Mouse (Mus musculus): ENCODE data around the gene Nme7.

DNA sequence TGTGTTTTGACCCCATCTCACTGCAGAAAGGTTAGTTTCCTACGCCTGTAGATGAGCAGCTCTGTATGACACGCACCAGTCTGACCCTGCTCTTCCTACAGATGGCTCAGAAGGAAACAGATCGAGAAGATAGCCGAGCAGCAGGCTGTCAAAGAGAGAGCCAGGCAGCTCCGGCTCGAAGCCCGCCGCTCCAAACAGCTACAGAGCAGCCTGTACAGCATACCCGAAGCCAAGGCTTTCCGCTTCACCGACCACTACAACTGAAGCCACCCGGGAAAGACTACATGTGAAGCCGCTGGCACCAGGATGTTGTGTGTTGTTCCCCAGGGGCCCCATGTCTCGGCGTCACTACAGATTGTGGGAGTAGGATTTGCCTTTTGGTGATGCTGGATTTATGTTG, 16.5 kb upstream of the Nme7 start:
- TF ChIP-seq POLR2A (IDR thresholded peaks at IDR 0.05; ENCODE audit: insufficient read length, low read depth) (no peak), USF1 (IDR thresholded peaks at IDR 0.05; ENCODE audit: low read depth) (no peak), MYOD1 (IDR thresholded peaks at IDR 0.05; ENCODE audit: control insufficient read depth in 1 of 3, insufficient read length in 2 of 3, low read depth in 2 of 3) (no peak), POLR2AphosphoS2 (IDR thresholded peaks at IDR 0.05; ENCODE audit: insufficient read length, low read depth) (no peak), REST (IDR thresholded peaks at IDR 0.05; ENCODE audit: insufficient read depth, insufficient read length) (no peak), MYOG (IDR thresholded peaks at IDR 0.05; ENCODE audit: control insufficient read depth in 1 of 3, insufficient read depth in 1 of 3, insufficient read length in 2 of 3, low read depth in 2 of 3) (no peak), MAX (IDR thresholded peaks at IDR 0.05; ENCODE audit: low read depth) (no peak), TCF12 (IDR thresholded peaks at IDR 0.05; ENCODE audit: insufficient read depth, poor library complexity, severe bottlenecking) (no peak), E2F4 (IDR thresholded peaks at IDR 0.05; ENCODE audit: insufficient read depth) (no peak)

All from myocyte (in vitro differentiated cells).